Mouse (Mus musculus) limb, embryonic 12.5 days (tissue): Measurements from ENCODE around the gene Olfr295. TPM values are rescaled to one million over a fixed set of nuclear protein-coding genes. Genes with fewer than 3 reads are reported as not detected.

Source experiments
- ATAC-seq: fragments of 200-750 bp; cut with Nextera tagmentation; 2 replicates; pipeline ENCODE4 v1.8.0; 2017; ENCODE audit warnings: low read depth, moderate TSS enrichment; ENCODE audit not compliant: insufficient number of reproducible peaks, insufficient read depth, low FRiP score, low TSS enrichment
- H3K27ac ChIP-seq: fragments of 300-500 bp; sonication (generic); 2 replicates; pipeline ENCODE4 v1.5.1; 2016; ENCODE audit warnings: mild to moderate bottlenecking, moderate library complexity
- H3K27me3 ChIP-seq: fragments of 300-500 bp; sonication (generic); 2 replicates; pipeline ENCODE4 v1.6.1; 2016; ENCODE audit warnings: mild to moderate bottlenecking, moderate library complexity
- H3K36me3 ChIP-seq: fragments of 300-500 bp; sonication (generic); 2 replicates; pipeline ENCODE4 v1.6.1; 2016; ENCODE audit warnings: mild to moderate bottlenecking, moderate library complexity
- H3K4me1 ChIP-seq: fragments of 300-500 bp; sonication (generic); replicated peaks from 2 replicates; pipeline ENCODE4 v1.6.1; 2016
- H3K4me2 ChIP-seq: fragments of 300-500 bp; sonication (generic); 2 replicates; pipeline ENCODE4 v1.6.1; 2016; ENCODE audit warnings: mild to moderate bottlenecking, moderate library complexity
- H3K4me3 ChIP-seq: fragments of 300-500 bp; sonication (generic); replicated peaks from 2 replicates; pipeline ENCODE4 v1.5.1; 2016; ENCODE audit warnings: mild to moderate bottlenecking
- H3K9ac ChIP-seq: fragments of 300-500 bp; sonication (generic); replicated peaks from 2 replicates; pipeline ENCODE4 v1.6.1; 2016; ENCODE audit warnings: mild to moderate bottlenecking, moderate library complexity
- H3K9me3 ChIP-seq: fragments of 300-500 bp; sonication (generic); 2 replicates; pipeline ENCODE4 v1.6.1; 2016; ENCODE audit warnings: mild to moderate bottlenecking, moderate library complexity
- WGBS: fragments of 180-500 bp; shearing (Covaris S2); methylation state at CpG from one replicate; pipeline ENCODE4 v1.1.7; 2016; 5-methylcytosine and 5-hydroxymethylcytosine counted together
- polyA plus RNA-seq: library from polyadenylated mRNA; unstranded; fragments of >200 nt; fragmentation: Nextera tagmentation; extraction: Ambion mirVana; gene quantifications from 2 replicates; pipeline ENCODE4 v1.2.1, GENCODE M21; 2016

Olfr295 gene
- not detected in 2 replicates for polyA plus RNA-seq

- Histone ChIP-seq H3K9me3 (no peaks in the 10 kb centered on the region), H3K27me3 (no peaks in the 10 kb centered on the region), H3K9ac (no peak within 1 kb of the TSS), H3K4me3 (no peak within 1 kb of the TSS), H3K36me3 (no peaks in the 10 kb centered on the region), H3K4me2 (no peak within 1 kb of the TSS), H3K4me1 (no peaks in the 10 kb centered on the region), H3K27ac (no peak within 1 kb of the TSS)
- 81% methylated on average over 2 of the region's 2 CpGs for WGBS
- ATAC-seq: no peak
These were observed at the start of gene Olfr295 for GRCm38 (mm10) chr7:86583562-86583961. Gene Olfr295 (plus strand): TSS chr7:86583862.

GRCm38 (mm10) chr7:86616543-86616942 lies 32.9 kb downstream of the Olfr295 start, which contains the start of gene Olfr294:
Gene Olfr294 (minus strand): TSS chr7:86616643.
- ATAC-seq: no peak
- H3K4me1 ChIP-seq: no peaks in the 10 kb centered on the region

More at GRCm38 (mm10) chr7:86616543-86616942, 32.9 kb downstream of the Olfr295 start, which contains the start of gene Olfr294:
- H3K4me2 ChIP-seq: no peak within 1 kb of the TSS
- no peaks in the 10 kb centered on the region for H3K9me3 ChIP-seq
- H3K27ac ChIP-seq: no peak within 1 kb of the TSS
- 60% methylated on average over 2 of the region's 2 CpGs for WGBS
- no peaks in the 10 kb centered on the region for H3K36me3 ChIP-seq
- H3K9ac ChIP-seq: no peak within 1 kb of the TSS
- H3K4me3 ChIP-seq: no peak within 1 kb of the TSS
- H3K27me3 ChIP-seq: no peaks in the 10 kb centered on the region

Other genes with a start within 250 kb of the Olfr295 start
- gene Olfr307, start 246.3 kb upstream of the Olfr295 start, polyA plus RNA-seq: not detected in 2 replicates
- not detected in 2 replicates for gene Olfr305, start 216.9 kb upstream of the Olfr295 start, polyA plus RNA-seq
- not detected in 2 replicates for gene Olfr304, start 197.2 kb upstream of the Olfr295 start, polyA plus RNA-seq
- gene Olfr303, start 186.1 kb upstream of the Olfr295 start, polyA plus RNA-seq: not detected in 2 replicates
- gene Olfr301, start 180.0 kb upstream of the Olfr295 start, polyA plus RNA-seq: not detected in 2 replicates
- gene Olfr299, start 123.9 kb upstream of the Olfr295 start, polyA plus RNA-seq: not detected in 2 replicates
- gene Olfr298, start 91.4 kb upstream of the Olfr295 start, polyA plus RNA-seq: not detected in 2 replicates
- gene Olfr297, start 63.9 kb upstream of the Olfr295 start, polyA plus RNA-seq: not detected in 2 replicates
- gene Olfr294, start 32.8 kb downstream of the Olfr295 start, polyA plus RNA-seq: not detected in 2 replicates
- gene Olfr293, start 65.2 kb downstream of the Olfr295 start, polyA plus RNA-seq: not detected in 2 replicates
- gene Olfr292, start 104.5 kb downstream of the Olfr295 start, polyA plus RNA-seq: not detected in 2 replicates
- gene Folh1, start 192.1 kb downstream of the Olfr295 start, polyA plus RNA-seq: 0.15 TPM in 1 of 2 replicates, not detected in the other
- not detected in 2 replicates for gene Vmn2r77, start 211.2 kb downstream of the Olfr295 start, polyA plus RNA-seq